Comparison of ENCODE assay signal across 8 mouse cellular contexts in the genomic region with DNA sequence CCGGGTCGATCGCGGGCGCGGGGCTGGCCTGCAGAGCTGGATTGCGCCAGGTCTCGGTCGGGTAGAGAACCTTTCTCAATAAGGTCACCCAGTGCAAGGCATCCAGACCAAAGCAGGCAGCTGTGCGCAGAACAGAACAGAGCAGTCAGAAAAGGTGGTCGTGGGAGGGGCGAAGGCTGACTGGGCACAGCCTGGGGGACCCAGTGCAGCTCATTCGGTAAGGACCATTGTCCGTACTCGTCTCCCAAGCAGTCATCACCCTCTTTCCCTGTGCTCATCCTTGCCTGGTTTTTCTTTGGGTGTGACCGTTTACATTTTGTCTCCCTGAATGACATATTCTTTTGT. TPM values are rescaled to one million over a fixed set of nuclear protein-coding genes. Genes with fewer than 3 reads are reported as not detected.
DNase-seq lines count a peak whose midpoint lies in the region; ATAC-seq and TF ChIP-seq lines count a peak whose summit lies in the region.

No protein-coding gene starts in this region.

- H3K36me3 ChIP-seq in intestine, embryonic 16.5 days (ENCODE audit: control insufficient read depth, insufficient read depth, low read length) = no peaks in the 10 kb centered on the region
- H3K36me3 ChIP-seq in neural tube, embryonic 12.5 days = no peaks in the 10 kb centered on the region

- DNase-seq in left cerebral cortex, adult 2 months (ENCODE audit: extremely low spot score in 1 of 2, low spot score in 2 of 2) = no peak
- no peak for DNase-seq in left cerebral cortex, adult 8-10 months (ENCODE audit: low spot score in 2 of 2)
- DNase-seq in cerebellum, postnatal 4 days (ENCODE audit: low spot score in 2 of 2) = no peak
- DNase-seq in embryo, embryonic 11 days = no peak
- DNase-seq in cerebellum, postnatal 14 days = no peak

- no peak for TF ChIP-seq CTCF in left cerebral cortex, adult 2 months (IDR thresholded peaks at IDR 0.05)
- TF ChIP-seq CTCF in embryonic fibroblast, embryonic 13.5 days (IDR thresholded peaks at IDR 0.05; ENCODE audit: borderline replicate concordance, insufficient read depth, low read length) = no peak

- peaks cover 14% of the 10 kb centered on the region; the same call in 1 of the 2 replicates for H3K4me1 ChIP-seq in embryonic fibroblast, embryonic 13.5 days (ENCODE audit: control insufficient read depth, insufficient read depth, low read length)
- peaks cover 28% of the 10 kb centered on the region for H3K4me1 ChIP-seq in intestine, embryonic 16.5 days (ENCODE audit: control insufficient read depth, insufficient read depth, low read length)
- H3K4me1 ChIP-seq in neural tube, embryonic 12.5 days = peaks cover 41% of the 10 kb centered on the region

- H3K9me3 ChIP-seq in intestine, embryonic 16.5 days (ENCODE audit: control insufficient read depth, low read length) = no peaks in the 10 kb centered on the region
- H3K9me3 ChIP-seq in neural tube, embryonic 12.5 days = no peaks in the 10 kb centered on the region; the same call in 1 of the 2 replicates

- H3K4me2 ChIP-seq in intestine, embryonic 16.5 days (ENCODE audit: low read depth, low read length) = peak overlapping the region; percentile 98
- peak overlapping the region; percentile 82 for H3K4me2 ChIP-seq in neural tube, embryonic 12.5 days (replicated peaks)

- WGBS in intestine, embryonic 16.5 days = 7% methylated on average over 16 of the region's 16 CpGs
- WGBS in neural tube, embryonic 12.5 days = 1% methylated on average over 15 of the region's 16 CpGs

- ATAC-seq in intestine, embryonic 16.5 days = no peak
- ATAC-seq in neural tube, embryonic 12.5 days (ENCODE audit: low FRiP score, low read depth) = peak; percentile 46; the same call in 1 of the 2 replicates

- peak overlapping the region; percentile 59 for H3K4me3 ChIP-seq in left cerebral cortex, adult 2 months
- H3K4me3 ChIP-seq in embryonic fibroblast, embryonic 13.5 days (ENCODE audit: insufficient read depth, low read length) = peak overlapping the region; percentile 20
- H3K4me3 ChIP-seq in intestine, embryonic 16.5 days (ENCODE audit: low read length) = peak overlapping the region; percentile 77
- H3K4me3 ChIP-seq in neural tube, embryonic 12.5 days = peak overlapping the region; percentile 38

- H3K9ac ChIP-seq in intestine, embryonic 16.5 days (ENCODE audit: low read depth, low read length) = peak overlapping the region; percentile 74
- peak overlapping the region; percentile 51 for H3K9ac ChIP-seq in neural tube, embryonic 12.5 days

- intact Hi-C loops in left cerebral cortex, adult 2 months (cut with DNase I) = loop anchor here (2.0 to 5.0 kb wide), 5 partner anchors 89 to 426 kb away; no protein-coding TSS in a partner anchor

- no peaks in the 10 kb centered on the region for H3K27me3 ChIP-seq in intestine, embryonic 16.5 days (replicated peaks; ENCODE audit: control insufficient read depth, insufficient read depth, low read length)
- H3K27me3 ChIP-seq in neural tube, embryonic 12.5 days (replicated peaks) = peaks cover 8% of the 10 kb centered on the region; the same call in 1 of the 2 replicates

- H3K27ac ChIP-seq in left cerebral cortex, adult 2 months = peak overlapping the region; percentile 86
- no peak overlapping the region for H3K27ac ChIP-seq in embryonic fibroblast, embryonic 13.5 days (ENCODE audit: insufficient read depth, low read length)
- no peak overlapping the region for H3K27ac ChIP-seq in intestine, embryonic 16.5 days (ENCODE audit: low read length)
- H3K27ac ChIP-seq in neural tube, embryonic 12.5 days = no peak overlapping the region

- no peak for TF ChIP-seq POLR2A in embryonic fibroblast, embryonic 13.5 days (IDR thresholded peaks at IDR 0.05; ENCODE audit: low read depth, low read length)

RNA-seq across cellular contexts. Expression of gene Plxna1, which starts 0.7 kb away (rescaled TPM):
- 10 to 100 TPM; 61.8 to 70.3 TPM for total RNA-seq in left cerebral cortex, adult 2 months (2021)
- 10 to 100 TPM; 49.7 to 53.1 (median 51.4) TPM for total RNA-seq in left cerebral cortex, adult 8-10 months (2022)
- 161 and 176 TPM in 2 replicates for polyA plus RNA-seq in embryonic fibroblast, embryonic 13.5 days (2011; ENCODE audit: insufficient read length, low read depth, missing spikeins)
- 5.4 and 6.5 TPM in 2 replicates for polyA plus RNA-seq in intestine, embryonic 16.5 days (2015; fragmentation: Nextera tagmentation; extraction: Ambion mirVana)
- 46.0 and 54.1 TPM in 2 replicates for polyA plus RNA-seq in neural tube, embryonic 12.5 days (2016; fragmentation: Nextera tagmentation; extraction: Ambion mirVana)

Comparison
In these comparisons a context has a peak if more than half of its experiments do, and no peak if none do; other contexts are left out.
1. H3K4me3 ChIP-seq: peak in every context shown above with its lines; median percentile 77 in intestine, embryonic 16.5 days; 59 in left cerebral cortex, adult 2 months; 38 in neural tube, embryonic 12.5 days; 20 in embryonic fibroblast, embryonic 13.5 days.